Mouse (Mus musculus) limb, embryonic 15.5 days (tissue): ENCODE results near the gene Grik5. TPM values are rescaled to one million over a fixed set of nuclear protein-coding genes. Genes with fewer than 3 reads are reported as not detected.

Experiments used
- microRNA-seq: library from miRNA; unstranded; fragments of <30 nt; microRNA quantifications from one replicate; pipeline ENCODE4, GENCODE M21; 2016
- polyA plus RNA-seq: library from polyadenylated mRNA; unstranded; fragments of >200 nt; fragmentation: Nextera tagmentation; extraction: Ambion mirVana; gene quantifications from 2 replicates; pipeline ENCODE4 v1.2.1, GENCODE M21; 2015

Gene Grik5
- polyA plus RNA-seq, 1 experiment from 2014 or later = 5.7 TPM

Small RNA genes within 50 kb of the gene (microRNA-seq; reads per million reads assigned to microRNA genes)
- gene Mir6537 = not detected
- 1.0 reads per million for gene Mir7046
- gene Mir7047 = not detected

Other genes starting within 250 kb of the Grik5 start
- 12.0 and 12.4 TPM in 2 replicates for gene Gm9844, start 210.1 kb downstream of the Grik5 start, polyA plus RNA-seq
- not detected in 2 replicates for gene Lypd4, start 202.4 kb downstream of the Grik5 start, polyA plus RNA-seq
- not detected in 2 replicates for gene Dmrtc2, start 202.3 kb downstream of the Grik5 start, polyA plus RNA-seq
- 2,364 and 2,933 TPM in 2 replicates for gene Rps19, start 188.0 kb downstream of the Grik5 start, polyA plus RNA-seq
- 0.72 and 0.78 TPM in 2 replicates for gene Cd79a, start 175.0 kb downstream of the Grik5 start, polyA plus RNA-seq
- gene Arhgef1, start 169.4 kb downstream of the Grik5 start, polyA plus RNA-seq = 110 and 122 TPM in 2 replicates
- gene Gm4881, start 127.9 kb downstream of the Grik5 start, polyA plus RNA-seq = not detected in 2 replicates
- gene Rabac1, start 99.6 kb downstream of the Grik5 start, polyA plus RNA-seq = 209 and 233 TPM in 2 replicates
- gene Atp1a3, start 66.4 kb downstream of the Grik5 start, polyA plus RNA-seq = 0.97 and 1.5 TPM in 2 replicates
- 28.8 and 29.5 TPM in 2 replicates for gene Zfp574, start 221 bp upstream of the Grik5 start, polyA plus RNA-seq
- gene Pou2f2, start 107.4 kb upstream of the Grik5 start, polyA plus RNA-seq = 1.1 and 1.4 TPM in 2 replicates
- gene Dedd2, start 148.3 kb upstream of the Grik5 start, polyA plus RNA-seq = 12.2 and 13.6 TPM in 2 replicates
- 2.7 and 2.8 TPM in 2 replicates for gene Zfp526, start 149.1 kb upstream of the Grik5 start, polyA plus RNA-seq
- 8.2 and 10.0 TPM in 2 replicates for gene Gsk3a, start 165.5 kb upstream of the Grik5 start, polyA plus RNA-seq
- 20.8 and 24.4 TPM in 2 replicates for gene Erf, start 178.4 kb upstream of the Grik5 start, polyA plus RNA-seq
- gene Cic, start 195.4 kb upstream of the Grik5 start, polyA plus RNA-seq = 40.3 and 42.5 TPM in 2 replicates
- 176 and 198 TPM in 2 replicates for gene Pafah1b3, start 225.6 kb upstream of the Grik5 start, polyA plus RNA-seq
- gene Prr19, start 229.1 kb upstream of the Grik5 start, polyA plus RNA-seq = 0.32 and 0.40 TPM in 2 replicates
- 0.50 and 0.61 TPM in 2 replicates for gene Tmem145, start 233.8 kb upstream of the Grik5 start, polyA plus RNA-seq
- gene Megf8, start 244.8 kb upstream of the Grik5 start, polyA plus RNA-seq = 14.2 and 14.3 TPM in 2 replicates